Mouse (Mus musculus) lung, postnatal 0 days (tissue): ENCODE results near the gene Cdkl3. TPM values are rescaled to one million over a fixed set of nuclear protein-coding genes. Genes with fewer than 3 reads are reported as not detected.

Experiments
- ATAC-seq: fragments of 200-750 bp; cut with Nextera tagmentation; 2 replicates; pipeline ENCODE4 v1.8.0; 2017; ENCODE audit warnings: moderate library complexity
- DNase-seq: peaks from one replicate; pipeline ENCODE4 v3.0.0-alpha.2; 2016; ENCODE audit warnings: low spot score
- H3K27ac ChIP-seq: fragments of 300-500 bp; sonication (generic); 2 replicates; pipeline ENCODE4 v1.5.1; 2014; ENCODE audit warnings: antibody characterized with exemption, mild to moderate bottlenecking, low read length, mixed read lengths
- H3K27me3 ChIP-seq: fragments of 300-500 bp; sonication (generic); replicated peaks from 2 replicates; pipeline ENCODE4 v1.6.1; 2014; ENCODE audit warnings: low read length, mixed read lengths; ENCODE audit not compliant: insufficient read depth
- H3K36me3 ChIP-seq: fragments of 300-500 bp; sonication (generic); 2 replicates; pipeline ENCODE4 v1.6.1; 2014; ENCODE audit warnings: low read length, mixed read lengths; ENCODE audit not compliant: insufficient read depth
- H3K4me1 ChIP-seq: fragments of 300-500 bp; sonication (generic); 2 replicates; pipeline ENCODE4 v1.6.1; 2014; ENCODE audit warnings: antibody characterized with exemption, low read depth, low read length, mixed read lengths; ENCODE audit not compliant: insufficient read depth
- H3K4me2 ChIP-seq: fragments of 300-500 bp; sonication (generic); replicated peaks from 2 replicates; pipeline ENCODE4 v1.6.1; 2014; ENCODE audit warnings: low read depth, mild to moderate bottlenecking, low read length, moderate library complexity, mixed read lengths
- H3K4me3 ChIP-seq: fragments of 300-500 bp; sonication (generic); 2 replicates; pipeline ENCODE4 v1.5.1; 2014; ENCODE audit warnings: low read depth, low read length
- H3K9ac ChIP-seq: fragments of 300-500 bp; sonication (generic); replicated peaks from 2 replicates; pipeline ENCODE4 v1.6.1; 2014; ENCODE audit warnings: low read depth, mild to moderate bottlenecking
- H3K9me3 ChIP-seq: fragments of 300-500 bp; sonication (generic); 2 replicates; pipeline ENCODE4 v1.6.1; 2016; ENCODE audit warnings: low read length, mixed read lengths
- CTCF ChIP-seq: IDR thresholded peaks from 2 replicates; pipeline ENCODE4 v1.5.1; 2016; ENCODE audit warnings: antibody characterized with exemption, mild to moderate bottlenecking
- EP300 ChIP-seq: IDR thresholded peaks from 2 replicates; pipeline ENCODE4 v1.6.1; 2016; ENCODE audit warnings: antibody characterized with exemption, mild to moderate bottlenecking, control low read depth
- WGBS: fragments of 180-500 bp; shearing (Covaris S2); extraction: QIAGEN DNeasy Blood & Tissue Kit; methylation state at CpG from one replicate; pipeline ENCODE4 v1.1.7; 2014; 5-methylcytosine and 5-hydroxymethylcytosine counted together
- polyA plus RNA-seq: library from polyadenylated mRNA; unstranded; fragments of >200 nt; fragmentation: Nextera tagmentation; extraction: Ambion mirVana; gene quantifications from 2 replicates; pipeline ENCODE4 v1.2.1, GENCODE M21; 2015

The Cdkl3 gene
- polyA plus RNA-seq, 1 experiment from 2014 or later, result 6.1 TPM

DNA sequence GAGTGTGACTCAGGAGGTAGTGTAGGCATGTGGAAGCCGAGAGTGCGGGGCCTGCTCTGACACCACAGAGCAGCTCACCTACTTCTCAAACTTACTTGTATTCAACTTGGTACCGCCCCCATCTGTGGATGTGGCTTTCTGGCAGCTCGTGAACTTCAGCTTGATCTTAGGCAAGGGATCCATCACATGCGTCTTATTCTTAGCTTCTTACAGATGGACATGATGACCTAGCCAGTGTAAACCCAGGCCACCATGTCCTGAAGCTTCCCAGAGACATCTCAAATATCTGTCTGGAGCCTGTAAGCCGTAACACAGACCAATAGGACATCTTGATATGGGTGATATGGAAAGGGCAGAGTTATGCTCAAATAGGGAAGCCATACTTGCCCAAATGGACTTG lies 32.4 kb upstream of the Cdkl3 start:
- Histone ChIP-seq H3K27ac (no peak overlapping the region), H3K4me1 (0 out of 2 replicates have a peak, but pooled peaks cover 3% of the 10 kb centered on the region), H3K36me3 (peaks cover 22% of the 10 kb centered on the region; the same call in 1 of the 2 replicates), H3K4me3 (no peak overlapping the region), H3K9ac (no peak overlapping the region), H3K4me2 (no peak overlapping the region), H3K27me3 (no peaks in the 10 kb centered on the region), H3K9me3 (no peaks in the 10 kb centered on the region)
- ATAC-seq (no peak), DNase-seq (no peak)
- TF ChIP-seq CTCF (no peak), EP300 (no peak)
- WGBS, result 95% methylated on average over 6 of the region's 6 CpGs

- Histone ChIP-seq H3K9ac (peak overlapping the region; percentile 87), H3K9me3 (no peaks in the 10 kb centered on the region), H3K4me1 (peaks cover 9% of the 10 kb centered on the region; the same call in 1 of the 2 replicates), H3K4me2 (peak overlapping the region; percentile 65), H3K4me3 (peak overlapping the region; percentile 77), H3K27ac (peak overlapping the region; percentile 98), H3K27me3 (no peaks in the 10 kb centered on the region), H3K36me3 (peaks cover 25% of the 10 kb centered on the region; the same call in 1 of the 2 replicates)
- DNase-seq, result peak; percentile 78
- TF ChIP-seq EP300 (no peak), CTCF (peak; percentile 16; the same call in 1 of the 2 replicates)
- ATAC-seq, result peak; percentile 18
- under 1% methylated on average over 26 of the region's 29 CpGs for WGBS
These were observed 4.3 kb upstream of the Cdkl3 start for GRCm38 (mm10) chr11:51999611-52000289.

GRCm38 (mm10) chr11:52000290-52000962 lies 3.6 kb upstream of the Cdkl3 start, which contains the start of gene Ube2b:
Ube2b (minus strand) TSS chr11:52000762.
- no peaks in the 10 kb centered on the region for H3K9me3 ChIP-seq
- TF ChIP-seq CTCF (no peak), EP300 (no peak)
- peak within 1 kb of the TSS; percentile 87 for H3K9ac ChIP-seq
- ATAC-seq, result peak; percentile 75
- DNase-seq, result peak; percentile 99
- H3K36me3 ChIP-seq, result peaks cover 19% of the 10 kb centered on the region; the same call in 1 of the 2 replicates
- H3K4me1 ChIP-seq, result peaks cover 9% of the 10 kb centered on the region; the same call in 1 of the 2 replicates
- WGBS, result under 1% methylated on average over 51 of the region's 63 CpGs
- peak within 1 kb of the TSS; percentile 98 for H3K27ac ChIP-seq
- H3K4me3 ChIP-seq, result peak within 1 kb of the TSS; percentile 77
- peak within 1 kb of the TSS; percentile 65 for H3K4me2 ChIP-seq
- no peaks in the 10 kb centered on the region for H3K27me3 ChIP-seq

DNA sequence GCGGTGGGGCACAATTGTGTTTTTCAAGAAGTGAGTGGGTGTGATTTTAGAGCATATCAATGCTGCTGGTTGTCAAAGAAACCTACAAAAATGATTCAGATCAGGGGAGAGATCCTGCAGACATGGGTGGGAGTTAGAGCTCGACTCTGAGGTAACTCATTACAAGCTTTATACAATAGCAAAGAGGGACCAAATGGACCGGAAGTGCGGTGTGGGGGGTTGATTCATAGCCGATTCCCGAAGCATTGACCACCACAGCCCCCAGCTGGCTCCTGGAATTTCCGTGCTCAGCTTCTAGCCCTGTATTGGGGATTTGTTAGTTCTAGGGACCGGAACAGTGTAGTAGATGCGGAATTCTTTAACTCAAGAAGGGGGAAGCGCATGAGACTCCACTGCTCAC lies 2.7 kb upstream of the Cdkl3 start:
- no peaks in the 10 kb centered on the region for H3K9me3 ChIP-seq
- peaks cover 12% of the 10 kb centered on the region; the same call in 1 of the 2 replicates for H3K36me3 ChIP-seq
- 72% methylated on average over 10 of the region's 10 CpGs for WGBS
- peak overlapping the region; percentile 98 for H3K27ac ChIP-seq
- peak overlapping the region; percentile 47; the same call in 1 of the 2 replicates for H3K4me2 ChIP-seq
- no peaks in the 10 kb centered on the region for H3K27me3 ChIP-seq
- H3K4me1 ChIP-seq, result peaks cover 9% of the 10 kb centered on the region; the same call in 1 of the 2 replicates
- no peak for ATAC-seq
- DNase-seq, result no peak
- no peak overlapping the region for H3K9ac ChIP-seq
- TF ChIP-seq EP300 (no peak), CTCF (no peak)
- H3K4me3 ChIP-seq, result no peak overlapping the region

DNA sequence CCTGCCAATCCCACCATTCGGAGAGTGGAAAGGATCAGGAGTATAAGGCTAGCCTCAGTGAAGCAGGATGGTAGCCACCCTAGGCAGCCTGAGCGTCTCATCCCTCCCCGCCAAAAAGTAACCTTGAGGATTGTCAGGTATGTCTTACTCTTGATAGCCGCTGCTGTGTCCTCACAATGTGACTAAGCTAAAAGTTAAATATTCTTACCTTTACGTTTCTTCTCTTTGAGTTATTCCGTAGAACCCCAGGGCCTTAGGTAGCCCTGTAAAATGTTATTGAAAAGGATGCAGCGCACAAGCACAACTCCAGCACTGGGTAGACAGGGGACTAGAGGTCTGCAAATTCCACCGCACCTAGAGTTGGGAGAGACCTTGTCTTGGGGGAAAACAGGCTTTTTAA lies 2.2 kb upstream of the Cdkl3 start:
- ATAC-seq, result no peak
- Histone ChIP-seq H3K9ac (no peak overlapping the region), H3K36me3 (peaks cover 8% of the 10 kb centered on the region; the same call in 1 of the 2 replicates), H3K4me3 (no peak overlapping the region), H3K27ac (no peak overlapping the region), H3K9me3 (no peaks in the 10 kb centered on the region), H3K4me1 (peaks cover 9% of the 10 kb centered on the region; the same call in 1 of the 2 replicates), H3K4me2 (no peak overlapping the region), H3K27me3 (no peaks in the 10 kb centered on the region)
- 94% methylated on average over 8 of the region's 8 CpGs for WGBS
- DNase-seq, result no peak
- TF ChIP-seq EP300 (no peak), CTCF (no peak)

GRCm38 (mm10) chr11:52002842-52003504 lies 1.0 kb upstream of the Cdkl3 start:
- 72% methylated on average over 13 of the region's 13 CpGs for WGBS
- TF ChIP-seq EP300 (no peak), CTCF (peak; percentile 21)
- H3K27ac ChIP-seq, result peak overlapping the region; percentile 90
- no peak overlapping the region for H3K9ac ChIP-seq
- H3K36me3 ChIP-seq, result no peaks in the 10 kb centered on the region
- H3K4me2 ChIP-seq, result peak overlapping the region; percentile 59
- no peaks in the 10 kb centered on the region for H3K27me3 ChIP-seq
- H3K4me3 ChIP-seq, result peak overlapping the region; percentile 52; the same call in 1 of the 2 replicates
- no peaks in the 10 kb centered on the region for H3K9me3 ChIP-seq
- peaks cover 7% of the 10 kb centered on the region; the same call in 1 of the 2 replicates for H3K4me1 ChIP-seq
- no peak for ATAC-seq
- DNase-seq, result no peak
